Mouse (Mus musculus) adipose tissue, adult 10 weeks (tissue): Measurements from ENCODE around the gene 1810043G02Rik. TPM values are rescaled to one million over a fixed set of nuclear protein-coding genes. Genes with fewer than 3 reads are reported as not detected.

Experiments used
- polyA plus RNA-seq: library from polyadenylated mRNA; stranded (reverse); fragments of 350-450 nt; fragmentation: Illumina TruSeq; extraction: RNeasy Lipid Tissue Mini Kit (QIAGEN cat#74804); gene quantifications from one replicate; pipeline ENCODE4 v1.2.3, GENCODE M21; 2014; ENCODE audit warnings: low read depth, low replicate concordance

Gene 1810043G02Rik
- 20.0 TPM for polyA plus RNA-seq

GRCm38 (mm10) chr10:77978351-77979350, at the start of gene 1810043G02Rik:
1810043G02Rik (plus strand) TSS chr10:77978524.

GRCm38 (mm10) chr10:77970481-77970880, 7.8 kb upstream of the 1810043G02Rik start, which contains the start of gene Trpm2:
Trpm2 (minus strand) TSS chr10:77970563.

GRCm38 (mm10) chr10:78009945-78010293, 31.6 kb downstream of the 1810043G02Rik start, which contains the start of gene Pfkl:
Pfkl (minus strand) TSS chr10:78010083.

Other genes with a start within 250 kb of the 1810043G02Rik start
- not detected for gene Gm18596, start 235.9 kb upstream of the 1810043G02Rik start, polyA plus RNA-seq
- not detected for gene Gm9736, start 227.2 kb upstream of the 1810043G02Rik start, polyA plus RNA-seq
- gene Gm3233, start 218.8 kb upstream of the 1810043G02Rik start, polyA plus RNA-seq = not detected
- not detected for gene Gm3238, start 207.2 kb upstream of the 1810043G02Rik start, polyA plus RNA-seq
- not detected for gene Gm7138, start 201.6 kb upstream of the 1810043G02Rik start, polyA plus RNA-seq
- gene Gm3250, start 196.0 kb upstream of the 1810043G02Rik start, polyA plus RNA-seq = not detected
- gene Gm7137, start 190.3 kb upstream of the 1810043G02Rik start, polyA plus RNA-seq = not detected
- not detected for gene Gm9639, start 183.4 kb upstream of the 1810043G02Rik start, polyA plus RNA-seq
- not detected for gene Gm19668, start 179.4 kb upstream of the 1810043G02Rik start, polyA plus RNA-seq
- gene Gm9507, start 166.7 kb upstream of the 1810043G02Rik start, polyA plus RNA-seq = not detected
- gene Gm2696, start 163.8 kb upstream of the 1810043G02Rik start, polyA plus RNA-seq = not detected
- gene Krtap10-4, start 151.4 kb upstream of the 1810043G02Rik start, polyA plus RNA-seq = not detected
- not detected for gene Krtap10-10, start 142.6 kb upstream of the 1810043G02Rik start, polyA plus RNA-seq
- gene Gm36176, start 131.7 kb upstream of the 1810043G02Rik start, polyA plus RNA-seq = not detected
- not detected for gene Gm10318, start 125.7 kb upstream of the 1810043G02Rik start, polyA plus RNA-seq
- gene Gm3285, start 116.5 kb upstream of the 1810043G02Rik start, polyA plus RNA-seq = not detected
- gene Lrrc3, start 76.0 kb upstream of the 1810043G02Rik start, polyA plus RNA-seq = 3.8 TPM
- 1.5 TPM for gene Trpm2, start 8.0 kb upstream of the 1810043G02Rik start, polyA plus RNA-seq
- gene Pfkl, start 31.6 kb downstream of the 1810043G02Rik start, polyA plus RNA-seq = 61.7 TPM
- 0.87 TPM for gene Dnmt3l, start 63.4 kb downstream of the 1810043G02Rik start, polyA plus RNA-seq
- 0.69 TPM for gene Aire, start 65.1 kb downstream of the 1810043G02Rik start, polyA plus RNA-seq
- gene Icosl, start 90.8 kb downstream of the 1810043G02Rik start, polyA plus RNA-seq = 24.8 TPM
- gene D10Jhu81e, start 191.3 kb downstream of the 1810043G02Rik start, polyA plus RNA-seq = 102 TPM
- gene Pwp2, start 206.6 kb downstream of the 1810043G02Rik start, polyA plus RNA-seq = 7.1 TPM